Mouse (Mus musculus): Measurements from ENCODE around the gene Pde4b. TPM values are rescaled to one million over a fixed set of nuclear protein-coding genes. Genes with fewer than 3 reads are reported as not detected.

Pde4b gene
- polyA plus RNA-seq, 1 experiment from 2014 or later: 21.8 TPM

DNA sequence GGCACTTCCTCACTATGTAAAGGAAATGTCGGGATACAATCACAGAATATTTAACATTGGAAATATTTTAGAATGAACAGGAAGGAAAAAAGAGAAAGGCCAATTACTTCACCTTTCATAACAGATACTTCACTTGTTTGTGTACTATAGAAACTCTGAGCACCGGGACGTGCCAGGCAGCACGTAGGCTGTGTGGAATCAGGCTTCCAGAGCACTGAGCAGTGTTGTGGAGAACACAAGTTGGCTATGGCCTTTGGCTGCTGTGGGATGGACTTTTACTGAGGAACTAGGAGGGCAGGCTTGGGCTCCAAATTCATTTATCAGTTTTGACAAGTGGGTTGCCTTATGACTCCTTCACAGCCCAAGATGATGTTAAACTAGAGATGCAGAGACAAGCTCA is 540.5 kb downstream of the Pde4b start:
- Histone ChIP-seq H3K36me3 (no peaks in the 10 kb centered on the region), H3K4me2 (no peak overlapping the region), H3K4me1 (replicated peaks) (peaks cover 13% of the 10 kb centered on the region; the same call in 1 of the 2 replicates), H3K27ac (replicated peaks) (no peak overlapping the region), H3K4me3 (no peak overlapping the region), H3K9ac (no peak overlapping the region), H3K27me3 (no peaks in the 10 kb centered on the region), H3K9me3 (no peaks in the 10 kb centered on the region)
- no peak for ATAC-seq (ENCODE audit: low read depth)
- 90% methylated on average over 4 of the region's 4 CpGs for WGBS

GRCm38 (mm10) chr4:102629621-102630020 is 542.3 kb downstream of the Pde4b start:
- 88% methylated on average over 4 of the region's 4 CpGs for WGBS

GRCm38 (mm10) chr4:102630261-102630660 is 542.9 kb downstream of the Pde4b start:
- Histone ChIP-seq H3K4me3 (no peak overlapping the region), H3K9me3 (no peaks in the 10 kb centered on the region), H3K27me3 (no peaks in the 10 kb centered on the region), H3K36me3 (no peaks in the 10 kb centered on the region), H3K4me2 (no peak overlapping the region), H3K4me1 (replicated peaks) (peaks cover 8% of the 10 kb centered on the region; the same call in 1 of the 2 replicates), H3K9ac (no peak overlapping the region), H3K27ac (replicated peaks) (no peak overlapping the region)
- 61% methylated on average over 6 of the region's 6 CpGs for WGBS
- ATAC-seq (ENCODE audit: low read depth): no peak

More at GRCm38 (mm10) chr4:102629621-102630020, 542.3 kb downstream of the Pde4b start:
- no peak overlapping the region for H3K27ac ChIP-seq (replicated peaks)
- H3K4me2 ChIP-seq: no peak overlapping the region
- ATAC-seq (ENCODE audit: low read depth): no peak
- no peak overlapping the region for H3K4me3 ChIP-seq
- H3K9ac ChIP-seq: no peak overlapping the region
- peaks cover 8% of the 10 kb centered on the region; the same call in 1 of the 2 replicates for H3K4me1 ChIP-seq (replicated peaks)
- no peaks in the 10 kb centered on the region for H3K27me3 ChIP-seq
- H3K9me3 ChIP-seq: no peaks in the 10 kb centered on the region
- no peaks in the 10 kb centered on the region for H3K36me3 ChIP-seq

DNA sequence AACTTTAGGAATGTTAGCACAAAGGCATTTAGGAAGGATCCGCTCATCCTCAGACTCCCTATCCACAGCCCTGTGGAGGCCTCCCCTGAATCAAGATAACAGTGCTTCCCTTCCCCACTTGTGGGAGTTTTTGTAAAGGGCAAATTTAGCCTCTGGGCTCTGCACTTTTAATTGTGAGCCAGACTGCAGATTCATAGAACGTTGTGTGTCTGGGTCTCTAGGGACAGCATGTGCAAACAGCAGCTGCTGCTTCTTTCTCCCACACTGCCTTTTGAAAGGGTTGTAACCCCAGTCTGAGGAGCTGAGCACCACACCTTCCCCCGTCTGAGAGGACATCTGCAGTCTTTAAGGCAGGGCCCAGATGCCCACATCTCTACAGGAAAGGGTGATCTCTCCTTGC is 544.3 kb downstream of the Pde4b start:
- WGBS: 51% methylated on average over 3 of the region's 3 CpGs
- H3K36me3 ChIP-seq: no peaks in the 10 kb centered on the region
- H3K27ac ChIP-seq (replicated peaks): no peak overlapping the region
- H3K4me1 ChIP-seq (replicated peaks): peaks cover 8% of the 10 kb centered on the region; the same call in 1 of the 2 replicates
- H3K4me3 ChIP-seq: no peak overlapping the region
- no peak overlapping the region for H3K4me2 ChIP-seq
- no peaks in the 10 kb centered on the region for H3K9me3 ChIP-seq
- no peaks in the 10 kb centered on the region for H3K27me3 ChIP-seq
- no peak overlapping the region for H3K9ac ChIP-seq
- no peak for ATAC-seq (ENCODE audit: low read depth)

DNA sequence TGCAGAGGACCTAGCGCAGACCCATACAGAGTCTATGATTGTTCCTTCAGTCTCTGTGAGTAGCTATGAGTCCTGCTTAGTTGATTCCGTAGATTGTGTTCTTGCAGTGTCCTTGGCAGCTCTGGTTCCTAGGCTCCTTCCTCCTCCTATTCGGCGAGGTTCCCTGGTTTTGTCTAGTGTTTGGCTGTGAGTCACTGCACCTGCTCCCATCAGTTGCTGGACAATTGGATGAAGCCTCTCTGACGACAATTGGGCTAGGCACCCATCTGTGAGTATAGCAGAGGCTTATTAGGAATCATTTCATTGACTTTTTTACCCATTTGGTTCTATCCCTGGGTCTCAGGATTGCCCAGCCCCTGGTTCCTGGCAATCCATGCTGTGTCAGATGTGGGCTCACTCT is 545.9 kb downstream of the Pde4b start:
- 90% methylated on average over 5 of the region's 5 CpGs for WGBS
- Histone ChIP-seq H3K4me3 (no peak overlapping the region), H3K9me3 (no peaks in the 10 kb centered on the region), H3K4me1 (replicated peaks) (peaks cover 8% of the 10 kb centered on the region; the same call in 1 of the 2 replicates), H3K9ac (no peak overlapping the region), H3K4me2 (no peak overlapping the region), H3K36me3 (no peaks in the 10 kb centered on the region), H3K27ac (replicated peaks) (no peak overlapping the region), H3K27me3 (no peaks in the 10 kb centered on the region)
- ATAC-seq (ENCODE audit: low read depth): no peak

DNA sequence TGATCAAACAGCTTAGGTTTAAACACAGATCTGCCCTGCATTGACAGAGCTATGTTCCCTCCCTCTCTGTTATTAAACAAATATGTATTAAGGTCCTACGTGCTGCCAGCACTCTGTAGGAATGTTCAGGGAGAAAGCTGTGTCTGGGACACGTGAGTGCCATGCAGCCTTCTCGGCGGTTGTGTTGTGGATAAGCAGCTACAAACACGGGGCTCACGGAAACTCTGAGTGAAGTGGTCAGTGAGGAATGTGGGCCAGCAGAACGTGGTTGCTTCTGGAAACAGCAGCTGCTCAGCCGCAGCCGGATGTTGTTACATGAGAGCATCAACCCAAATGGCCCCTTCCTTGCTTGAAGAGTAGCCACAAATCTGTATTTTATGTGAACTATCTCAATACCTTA is 547.9 kb downstream of the Pde4b start:
- no peaks in the 10 kb centered on the region for H3K27me3 ChIP-seq
- H3K9ac ChIP-seq: no peak overlapping the region
- ATAC-seq (ENCODE audit: low read depth): no peak
- H3K4me3 ChIP-seq: no peak overlapping the region
- H3K36me3 ChIP-seq: no peaks in the 10 kb centered on the region
- H3K4me1 ChIP-seq (replicated peaks): peaks cover 8% of the 10 kb centered on the region; the same call in 1 of the 2 replicates
- H3K4me2 ChIP-seq: no peak overlapping the region
- WGBS: 84% methylated on average over 9 of the region's 9 CpGs
- H3K9me3 ChIP-seq: no peaks in the 10 kb centered on the region
- H3K27ac ChIP-seq (replicated peaks): no peak overlapping the region

- peaks cover 8% of the 10 kb centered on the region; the same call in 1 of the 2 replicates for H3K4me1 ChIP-seq (replicated peaks)
- 81% methylated on average over 8 of the region's 8 CpGs for WGBS
- H3K9ac ChIP-seq: no peak overlapping the region
- H3K4me2 ChIP-seq: no peak overlapping the region
- no peak for ATAC-seq (ENCODE audit: low read depth)
- no peaks in the 10 kb centered on the region for H3K27me3 ChIP-seq
- H3K9me3 ChIP-seq: no peaks in the 10 kb centered on the region
- no peak overlapping the region for H3K4me3 ChIP-seq
- H3K27ac ChIP-seq (replicated peaks): no peak overlapping the region
- H3K36me3 ChIP-seq: no peaks in the 10 kb centered on the region
These were observed 548.6 kb downstream of the Pde4b start for GRCm38 (mm10) chr4:102635944-102636343.

GRCm38 (mm10) chr4:102637348-102637910 is 550.1 kb downstream of the Pde4b start:
- Histone ChIP-seq H3K4me1 (replicated peaks) (no peaks in the 10 kb centered on the region), H3K9me3 (no peaks in the 10 kb centered on the region), H3K36me3 (no peaks in the 10 kb centered on the region), H3K27ac (replicated peaks) (no peak overlapping the region), H3K4me3 (no peak overlapping the region), H3K9ac (no peak overlapping the region), H3K27me3 (no peaks in the 10 kb centered on the region), H3K4me2 (no peak overlapping the region)
- 91% methylated on average over 4 of the region's 4 CpGs for WGBS
- no peak for ATAC-seq (ENCODE audit: low read depth)

DNA sequence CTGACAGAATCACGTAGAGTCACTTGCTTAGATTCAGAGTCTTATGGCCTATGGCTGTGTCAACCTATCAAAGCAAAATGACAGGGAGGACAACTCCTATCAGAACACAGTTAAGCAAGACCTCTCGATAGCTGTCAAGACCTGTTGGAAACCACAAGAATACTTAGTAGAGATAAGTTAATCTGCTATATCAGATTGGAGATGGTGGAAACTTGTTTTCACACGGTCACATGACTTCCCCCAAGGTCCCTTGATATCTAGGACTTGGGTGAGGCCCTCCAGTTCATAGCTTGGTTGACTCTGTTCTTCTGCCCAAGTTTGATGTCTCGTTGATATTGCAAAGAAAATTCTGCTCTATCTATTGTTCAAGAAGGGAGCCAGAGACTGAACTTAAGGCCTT is 553.6 kb downstream of the Pde4b start:
- H3K36me3 ChIP-seq: no peaks in the 10 kb centered on the region
- H3K27me3 ChIP-seq: no peaks in the 10 kb centered on the region
- H3K4me3 ChIP-seq: no peak overlapping the region
- no peaks in the 10 kb centered on the region for H3K9me3 ChIP-seq
- no peak overlapping the region for H3K4me2 ChIP-seq
- WGBS: 91% methylated on average over 4 of the region's 4 CpGs
- no peak overlapping the region for H3K9ac ChIP-seq
- no peaks in the 10 kb centered on the region for H3K4me1 ChIP-seq (replicated peaks)
- no peak for ATAC-seq (ENCODE audit: low read depth)
- no peak overlapping the region for H3K27ac ChIP-seq (replicated peaks)

GRCm38 (mm10) chr4:102644062-102644461 is 556.7 kb downstream of the Pde4b start:
- Histone ChIP-seq H3K9me3 (no peaks in the 10 kb centered on the region), H3K9ac (no peak overlapping the region), H3K27ac (replicated peaks) (no peak overlapping the region), H3K4me1 (replicated peaks) (no peaks in the 10 kb centered on the region), H3K27me3 (no peaks in the 10 kb centered on the region), H3K4me2 (no peak overlapping the region), H3K36me3 (no peaks in the 10 kb centered on the region), H3K4me3 (no peak overlapping the region)
- 74% methylated on average over 6 of the region's 6 CpGs for WGBS
- no peak for ATAC-seq (ENCODE audit: low read depth)

DNA sequence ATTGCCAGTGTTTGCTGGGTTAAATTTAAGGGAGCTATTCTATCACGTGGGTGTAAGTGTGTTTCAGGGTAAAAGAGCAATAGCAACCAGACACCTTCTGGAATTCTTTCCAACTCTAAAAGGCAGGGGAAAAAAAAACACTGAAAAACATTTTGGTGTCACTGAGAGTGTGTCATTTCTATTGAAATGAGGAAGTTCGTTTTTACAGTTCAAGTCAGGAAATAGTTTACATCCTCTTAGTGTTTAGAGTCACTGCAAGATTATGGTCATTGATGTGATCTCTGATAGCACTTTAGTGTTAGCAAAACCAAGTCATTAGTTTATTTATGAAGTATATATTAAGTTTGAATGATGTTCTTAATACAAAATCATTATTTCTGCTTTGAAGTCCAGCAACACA is 559.7 kb downstream of the Pde4b start:
- no peak overlapping the region for H3K4me2 ChIP-seq
- 67% methylated on average over 2 of the region's 2 CpGs for WGBS
- H3K27ac ChIP-seq (replicated peaks): no peak overlapping the region
- no peaks in the 10 kb centered on the region for H3K9me3 ChIP-seq
- H3K36me3 ChIP-seq: no peaks in the 10 kb centered on the region
- no peak for ATAC-seq (ENCODE audit: low read depth)
- no peaks in the 10 kb centered on the region for H3K4me1 ChIP-seq (replicated peaks)
- H3K9ac ChIP-seq: no peak overlapping the region
- no peak overlapping the region for H3K4me3 ChIP-seq
- no peaks in the 10 kb centered on the region for H3K27me3 ChIP-seq

GRCm38 (mm10) chr4:102655331-102655730 is 568.0 kb downstream of the Pde4b start:
- H3K27ac ChIP-seq (replicated peaks): no peak overlapping the region
- no peak for ATAC-seq (ENCODE audit: low read depth)
- no peaks in the 10 kb centered on the region for H3K4me1 ChIP-seq (replicated peaks)
- H3K4me3 ChIP-seq: no peak overlapping the region
- 0 out of 2 replicates have a peak overlapping the region, but pooled peaks have one; percentile 3 for H3K9ac ChIP-seq
- H3K4me2 ChIP-seq: no peak overlapping the region
- H3K36me3 ChIP-seq: no peaks in the 10 kb centered on the region
- 88% methylated on average over 7 of the region's 7 CpGs for WGBS
- H3K9me3 ChIP-seq: no peaks in the 10 kb centered on the region
- H3K27me3 ChIP-seq: no peaks in the 10 kb centered on the region

- no peak overlapping the region for H3K27ac ChIP-seq (replicated peaks)
- H3K27me3 ChIP-seq: no peaks in the 10 kb centered on the region
- H3K4me1 ChIP-seq (replicated peaks): no peaks in the 10 kb centered on the region
- H3K9me3 ChIP-seq: no peaks in the 10 kb centered on the region
- no peaks in the 10 kb centered on the region for H3K36me3 ChIP-seq
- H3K9ac ChIP-seq: no peak overlapping the region
- WGBS: 24% methylated on average over 3 of the region's 3 CpGs
- peak; percentile 65 for ATAC-seq (ENCODE audit: low read depth)
- H3K4me3 ChIP-seq: no peak overlapping the region
- H3K4me2 ChIP-seq: no peak overlapping the region
These were observed 569.2 kb downstream of the Pde4b start for GRCm38 (mm10) chr4:102656494-102657036.

Measured in neural tube, embryonic 13.5 days (tissue).